Mouse (Mus musculus) kidney, adult 11 months (tissue): ENCODE data around the gene Cfap65.

Experiments
- DNase-seq: peaks from one replicate; pipeline ENCODE4 v3.0.0; 2022

Gene Cfap65

DNA sequence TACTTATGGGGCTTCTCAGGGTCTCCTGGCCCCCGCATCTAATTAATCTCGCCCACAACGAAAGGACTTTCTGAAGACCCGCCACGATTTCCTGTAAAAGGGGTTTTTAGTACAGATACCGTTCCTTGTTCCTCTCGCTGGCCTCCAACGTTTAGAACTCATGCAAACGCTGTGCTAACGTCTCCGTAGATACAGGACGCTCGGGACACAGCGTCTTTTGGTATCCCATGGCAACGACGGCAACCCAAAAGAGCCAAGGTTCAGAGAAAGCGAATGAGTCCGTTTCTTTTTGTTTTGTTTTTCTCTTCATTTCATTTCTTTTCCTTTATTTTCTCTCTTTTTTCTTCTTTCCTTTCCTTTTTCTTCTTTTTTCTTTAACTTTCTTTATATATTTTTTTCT, at the start of gene Cfap65:
Cfap65 (minus strand) TSS at position 198 of the 400 bp plus-strand sequence.
- peak; percentile 64 for DNase-seq

DNA sequence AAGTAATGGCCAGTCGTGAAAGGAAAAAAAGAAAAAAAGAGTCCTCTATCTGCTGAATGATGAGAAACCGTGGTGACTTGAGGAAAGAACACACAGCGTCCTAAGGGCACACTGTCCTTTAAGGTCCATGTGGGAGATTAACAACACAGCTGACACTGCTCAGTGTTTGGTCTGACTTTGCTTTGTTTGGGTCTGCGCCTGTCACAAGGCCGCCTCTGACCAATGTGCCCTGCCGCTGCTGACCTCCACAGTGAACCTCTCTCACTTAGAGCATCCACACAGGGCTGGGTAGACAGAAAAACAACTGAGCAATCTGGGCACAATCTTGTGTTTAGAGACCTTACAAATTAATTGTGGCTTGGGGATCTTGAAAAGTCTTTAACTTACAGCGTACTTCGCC, 41.6 kb upstream of the Cfap65 start:
- DNase-seq, result no peak

DNA sequence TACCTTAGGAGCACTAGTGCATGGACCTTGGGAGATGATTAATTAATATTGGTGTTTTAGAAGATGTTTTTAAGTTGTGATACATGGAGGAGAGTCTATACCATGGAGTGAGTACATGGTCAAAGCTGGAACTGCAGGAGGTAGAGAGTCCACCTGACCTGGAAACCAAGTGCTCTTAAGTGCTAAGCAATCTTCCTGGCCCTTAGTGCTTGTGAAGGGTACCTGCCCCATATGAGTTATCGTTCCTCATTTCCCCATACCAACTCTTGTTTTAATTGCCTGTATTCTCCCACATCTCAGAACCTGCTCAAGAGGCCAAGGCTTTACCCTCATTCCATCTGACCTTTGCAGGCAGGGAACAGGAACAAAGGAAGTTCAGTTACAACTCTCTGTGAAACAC, 40.5 kb upstream of the Cfap65 start:
- DNase-seq, result no peak

DNA sequence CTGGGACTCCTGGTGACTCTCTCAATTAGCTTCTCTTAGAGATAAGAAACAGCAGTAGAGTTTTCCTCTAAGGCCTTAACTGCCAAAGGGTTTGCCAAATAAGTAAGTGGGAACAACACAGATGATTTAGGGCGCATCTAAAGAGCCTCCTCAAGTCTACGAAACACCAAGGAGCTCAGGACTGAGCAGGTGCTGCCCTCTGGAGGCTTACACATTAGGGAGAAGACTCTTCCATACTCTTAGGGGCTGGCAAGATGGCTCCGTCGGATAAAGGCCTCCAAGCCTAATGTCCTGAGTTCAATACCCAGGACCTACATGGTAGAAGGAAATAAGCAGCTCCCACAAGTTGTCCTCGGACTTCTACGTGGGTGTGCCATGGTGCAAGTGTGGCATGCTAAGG, 38.2 kb upstream of the Cfap65 start:
- DNase-seq, result no peak

DNA sequence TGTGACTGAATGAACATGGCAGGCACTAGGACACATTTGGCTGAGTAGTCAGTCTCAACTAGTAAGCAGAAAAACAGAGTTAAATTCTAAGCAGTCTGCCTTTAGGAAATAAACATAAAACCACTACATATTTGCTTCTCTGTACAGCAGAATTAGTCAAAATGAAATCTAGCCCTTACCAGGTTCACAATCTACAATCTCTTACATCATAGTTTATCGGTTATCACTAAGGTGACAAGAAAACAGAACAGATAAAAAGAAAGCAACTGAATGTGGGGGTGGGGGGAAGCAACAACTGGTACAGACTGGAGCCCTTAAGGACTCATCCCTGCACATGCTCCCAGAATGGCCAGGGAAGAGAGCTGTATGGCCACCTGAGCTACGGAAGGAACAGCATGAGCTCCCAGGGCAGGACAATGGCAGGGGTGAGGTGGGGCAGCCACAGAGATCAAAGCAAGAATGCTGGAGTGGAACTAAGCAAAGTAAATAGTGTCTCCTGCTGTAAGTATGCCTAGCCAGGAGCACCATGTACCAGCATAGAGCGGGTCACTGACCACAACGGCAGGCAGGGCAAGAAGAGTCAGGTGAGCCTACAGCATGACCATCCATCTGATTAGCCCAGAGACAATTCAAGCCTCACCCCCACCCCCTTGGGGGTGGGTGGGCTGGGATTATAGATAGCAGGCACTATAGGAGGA, 36.1 kb upstream of the Cfap65 start:
- peak; percentile 53 for DNase-seq

DNA sequence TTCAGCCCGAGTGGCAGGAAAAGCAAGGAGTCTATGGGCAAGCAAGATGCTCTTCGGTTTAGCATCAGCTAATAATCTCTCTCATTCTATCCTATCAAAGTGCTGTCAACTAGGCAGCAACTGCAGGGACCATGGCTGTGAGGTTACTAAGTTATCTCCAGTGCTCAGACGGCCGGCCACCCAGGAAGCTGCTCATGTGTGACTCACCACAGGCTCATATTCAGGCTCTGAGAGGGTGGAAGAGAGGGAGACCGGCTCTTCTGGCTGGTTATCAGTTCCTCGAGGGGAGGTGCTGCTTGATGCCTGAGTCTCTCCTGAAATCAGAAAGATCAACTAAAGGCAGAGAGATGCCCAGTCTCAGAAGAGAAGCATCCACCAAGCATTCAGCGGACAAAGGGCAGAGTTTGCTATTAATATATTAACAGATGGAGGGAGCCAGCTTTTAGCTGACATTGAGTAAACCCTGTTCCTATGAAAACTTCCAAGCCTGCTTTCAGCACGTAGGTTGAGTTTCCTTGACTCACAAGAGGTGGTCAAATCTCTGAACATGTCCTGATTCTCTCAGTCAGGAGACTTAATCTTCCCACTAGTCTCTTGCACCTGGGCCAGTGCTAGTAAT, 32.7 kb upstream of the Cfap65 start:
- peak; percentile 36 for DNase-seq

DNA sequence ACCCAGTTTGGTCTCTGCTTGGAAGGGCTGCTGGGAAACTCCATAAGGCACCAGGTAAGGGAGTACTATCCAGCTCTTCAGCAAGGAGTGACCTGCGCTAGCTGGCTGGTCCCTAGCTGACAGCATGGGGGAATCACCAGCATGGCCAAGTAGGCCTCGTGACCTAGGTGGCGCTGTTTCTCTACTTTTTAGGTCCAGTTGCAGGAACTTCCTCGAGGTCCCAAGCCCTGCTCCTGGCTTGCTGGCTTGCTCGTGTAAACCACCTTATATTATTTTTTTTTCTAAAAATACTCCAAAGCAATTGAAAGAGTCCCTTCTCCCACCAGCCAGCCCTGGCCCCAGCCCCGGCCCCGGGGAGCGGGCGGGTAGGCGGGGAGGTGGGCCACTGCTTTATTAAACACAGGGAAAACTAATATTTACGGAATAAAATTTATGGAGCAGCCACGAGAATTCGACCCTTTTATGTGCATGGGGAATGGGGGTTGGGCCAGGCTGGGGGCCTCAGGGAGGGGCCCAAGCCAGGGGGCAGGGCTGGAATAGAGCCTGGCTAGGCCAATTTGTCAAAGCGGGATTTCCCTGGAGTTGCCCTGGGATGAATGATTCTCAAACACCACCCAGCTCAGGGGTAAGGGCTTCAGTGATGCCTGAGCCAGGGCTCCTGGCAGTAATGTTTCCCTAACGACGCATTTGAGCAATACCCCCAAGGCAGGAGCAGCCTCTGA, 29.3 kb upstream of the Cfap65 start:
- peak; percentile 80 for DNase-seq

DNA sequence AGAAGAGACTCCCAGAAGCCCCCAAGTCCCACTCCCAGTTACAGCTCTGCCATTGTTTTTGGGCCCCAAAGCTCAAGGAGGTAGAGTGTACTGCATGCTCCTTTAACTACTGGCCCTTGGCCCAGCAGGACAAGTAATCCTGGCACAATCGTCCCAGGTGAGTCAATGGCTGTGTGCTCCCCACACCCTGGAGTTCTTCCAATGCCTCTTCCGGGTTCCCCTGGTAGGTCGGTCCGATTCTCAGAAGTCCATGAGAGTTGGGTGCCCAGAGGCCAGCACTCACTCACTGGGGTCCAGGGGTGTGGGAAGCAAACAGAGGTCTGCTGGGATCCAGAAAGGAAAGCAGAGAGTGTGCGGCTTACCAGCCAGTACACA, 27.4 kb upstream of the Cfap65 start:
- DNase-seq, result peak; percentile 23

DNA sequence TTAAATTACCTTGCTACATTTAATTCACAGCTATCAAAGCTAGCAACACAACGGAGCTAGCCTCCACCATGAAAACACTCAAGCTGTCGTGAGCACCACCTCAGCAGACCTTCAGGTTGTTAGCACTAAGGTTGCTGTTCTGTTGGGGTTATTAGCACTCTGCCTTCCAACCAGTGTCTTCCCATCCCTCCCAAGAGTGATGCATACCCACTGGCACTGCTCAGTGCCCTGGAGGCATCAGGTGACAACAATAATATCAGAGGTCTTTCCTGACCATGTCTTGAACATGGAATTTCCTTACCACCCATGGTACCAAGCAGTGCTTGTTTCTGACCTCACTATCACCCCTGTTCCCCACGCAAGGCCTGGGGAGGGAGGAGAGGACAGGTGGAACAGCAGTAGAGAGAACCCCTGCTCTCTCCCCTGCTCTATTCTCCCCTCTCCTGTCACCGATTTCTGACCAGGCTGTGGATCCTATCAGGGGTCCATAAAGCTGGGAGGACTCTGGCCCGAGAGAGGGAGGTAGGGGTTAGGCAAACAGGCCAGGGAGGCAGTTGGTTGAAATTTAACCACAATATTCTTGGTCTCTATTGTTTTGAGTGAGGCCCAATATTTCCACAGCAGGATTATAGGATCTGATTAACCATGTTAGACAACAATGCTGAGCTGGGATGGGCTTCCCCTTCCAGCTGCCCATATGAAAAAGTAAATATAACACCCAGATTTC, 26.9 kb upstream of the Cfap65 start:
- no peak for DNase-seq

DNA sequence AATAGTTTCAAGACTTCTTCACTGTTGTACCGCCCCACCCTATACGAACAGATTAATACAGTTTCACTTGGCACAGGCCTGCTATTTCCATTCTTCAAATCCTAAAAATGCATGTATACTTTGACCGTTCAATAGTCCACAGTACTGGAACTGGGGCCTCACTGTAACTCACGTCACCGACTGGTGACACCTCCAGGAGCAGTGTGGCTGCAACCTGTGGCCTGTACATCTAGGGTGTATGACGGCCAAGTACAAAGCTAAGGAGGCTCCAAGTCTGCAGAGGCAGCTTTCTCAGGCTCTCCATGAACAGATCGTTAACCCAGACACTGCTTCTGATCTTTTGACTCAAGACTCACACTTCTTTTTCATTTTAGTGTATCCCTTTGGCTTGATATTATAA, 26.3 kb upstream of the Cfap65 start:
- no peak for DNase-seq

DNA sequence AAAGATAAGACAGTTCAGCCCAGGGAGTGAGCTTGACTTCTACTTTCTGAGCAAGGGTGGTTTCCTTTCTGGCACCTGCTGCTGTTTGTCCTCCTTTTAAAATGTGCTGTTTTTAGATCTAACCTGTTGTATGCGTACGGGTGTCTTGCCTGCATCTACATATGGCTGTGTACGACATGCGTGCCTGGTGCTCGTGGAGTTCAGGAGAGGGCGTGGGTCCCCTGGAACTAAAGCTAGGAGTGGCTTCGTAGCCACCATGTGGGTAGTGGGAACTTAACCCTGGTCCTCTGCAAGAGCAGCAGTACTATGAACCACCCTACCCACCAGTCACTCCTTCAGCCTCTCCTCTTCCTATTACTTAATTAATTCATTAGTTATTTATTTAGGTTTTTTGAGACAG, 24.7 kb upstream of the Cfap65 start:
- DNase-seq, result no peak

DNA sequence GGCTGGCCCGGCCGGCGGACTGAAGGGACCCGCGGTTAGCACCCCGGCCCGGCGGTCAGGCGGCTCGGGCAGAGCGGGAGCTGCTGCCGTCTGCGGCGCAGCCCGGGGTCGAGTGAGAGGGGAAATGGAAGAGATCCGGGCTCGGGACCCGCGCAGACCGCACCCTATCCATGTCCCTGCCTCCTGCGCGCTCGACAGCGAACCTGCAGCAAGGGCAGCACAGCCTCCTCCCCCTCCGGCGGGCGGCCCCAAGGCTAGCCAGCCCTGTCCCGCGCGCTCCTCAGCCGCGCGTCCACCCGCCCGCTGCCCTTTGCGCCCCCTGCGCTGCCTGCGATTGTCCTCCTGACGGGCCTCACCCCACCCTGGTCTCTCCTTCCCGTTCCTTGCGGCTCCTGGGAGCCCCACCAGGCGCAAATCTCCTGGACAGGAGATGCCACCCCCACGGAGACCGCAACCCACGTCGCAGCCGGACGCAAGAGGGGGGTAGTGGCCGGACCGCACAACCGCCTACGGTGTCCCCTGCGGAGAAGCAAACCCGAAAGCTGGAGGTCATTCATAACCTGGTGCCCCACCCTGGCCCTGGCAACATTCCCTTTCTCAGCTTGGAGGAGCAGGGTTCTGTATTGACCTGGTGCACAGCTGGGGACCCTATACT, 16.3 kb upstream of the Cfap65 start, which contains the start of gene Ihh:
Ihh (minus strand) TSS at position 117 of the 655 bp plus-strand sequence.
- peak; percentile 72 for DNase-seq

DNA sequence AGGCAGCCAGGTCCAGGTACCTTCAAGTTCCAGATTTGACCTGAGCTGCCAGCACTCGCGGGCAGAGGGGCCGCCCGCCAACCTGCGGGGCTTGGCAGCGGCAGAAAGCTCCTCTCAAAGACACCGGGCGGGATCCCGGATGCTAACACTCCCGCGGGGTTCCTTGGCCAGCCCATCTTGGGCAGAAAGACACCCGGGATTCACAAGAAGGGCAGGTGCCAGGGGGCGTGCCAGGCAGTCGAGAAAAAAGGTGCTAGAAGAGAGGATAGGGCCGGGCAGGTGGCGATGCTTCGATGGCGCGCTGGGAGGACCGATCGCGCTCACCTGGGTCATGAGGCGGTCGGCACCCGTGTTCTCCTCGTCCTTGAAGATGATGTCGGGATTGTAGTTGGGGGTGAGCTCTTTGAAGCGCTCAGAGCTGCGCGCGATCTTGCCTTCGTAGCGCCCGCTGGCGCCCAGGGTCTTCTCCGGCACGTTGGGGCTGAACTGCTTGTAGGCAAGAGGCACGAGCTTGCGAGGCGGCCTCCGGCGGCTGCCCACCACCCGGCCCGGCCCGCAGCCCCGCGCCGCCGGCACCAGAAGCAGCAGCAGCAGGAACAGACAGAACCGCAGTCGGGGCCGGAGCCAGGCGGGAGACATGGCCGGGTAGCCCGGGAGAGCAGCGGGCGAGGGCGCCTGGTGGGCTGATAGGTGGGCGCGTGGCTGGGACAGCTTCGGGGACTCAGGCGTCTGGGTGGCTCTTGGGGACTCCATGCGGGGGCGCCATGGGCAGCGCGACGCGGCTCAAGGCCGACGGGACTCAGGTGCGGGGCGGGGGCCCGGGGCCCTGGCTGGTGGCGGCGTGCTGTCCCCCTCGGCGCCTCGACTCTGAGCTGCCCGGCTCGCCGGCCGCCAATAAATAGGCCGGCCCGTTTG, 15.4 kb upstream of the Cfap65 start:
- peak; percentile 41 for DNase-seq

DNA sequence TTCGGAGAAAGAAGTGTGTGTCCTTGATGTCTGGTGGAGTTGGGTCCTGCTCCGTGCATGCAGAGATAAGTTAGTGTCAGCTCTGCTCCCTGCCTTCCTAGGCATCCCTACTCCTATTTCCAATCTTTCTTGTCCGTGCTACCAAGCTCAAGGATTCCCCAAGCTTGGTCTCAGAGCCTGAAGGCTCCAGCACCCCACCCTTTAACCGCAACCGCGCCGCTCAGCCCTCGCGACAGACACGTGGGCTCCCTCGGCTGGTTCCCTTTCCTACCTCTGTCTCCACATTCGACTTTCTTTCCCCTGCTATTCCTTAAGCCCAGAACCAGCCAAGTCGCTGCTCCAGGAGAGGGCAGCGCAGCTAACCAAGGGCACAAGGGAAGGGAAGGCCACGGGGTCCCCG, 14.7 kb upstream of the Cfap65 start:
- DNase-seq, result no peak

DNA sequence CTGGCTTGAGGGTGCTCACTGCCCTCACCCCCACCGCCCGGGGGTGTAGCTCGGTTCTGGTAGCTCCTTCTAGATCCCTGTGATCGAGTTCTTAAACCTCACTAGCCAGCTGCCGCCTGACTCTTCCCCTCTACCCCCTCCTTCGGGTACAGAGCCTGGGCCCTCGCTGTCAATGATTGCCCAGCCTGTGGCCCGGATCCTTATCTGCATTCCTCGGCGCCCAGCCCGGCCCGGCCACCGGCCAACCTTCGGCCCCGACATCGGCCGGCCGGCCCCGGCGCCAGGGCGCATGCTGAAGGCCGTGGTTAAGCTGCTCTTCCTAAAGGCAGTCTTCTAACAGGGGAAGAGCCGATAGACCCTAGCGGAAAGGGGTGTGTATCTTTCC, 14.3 kb upstream of the Cfap65 start:
- DNase-seq, result peak; percentile 91

DNA sequence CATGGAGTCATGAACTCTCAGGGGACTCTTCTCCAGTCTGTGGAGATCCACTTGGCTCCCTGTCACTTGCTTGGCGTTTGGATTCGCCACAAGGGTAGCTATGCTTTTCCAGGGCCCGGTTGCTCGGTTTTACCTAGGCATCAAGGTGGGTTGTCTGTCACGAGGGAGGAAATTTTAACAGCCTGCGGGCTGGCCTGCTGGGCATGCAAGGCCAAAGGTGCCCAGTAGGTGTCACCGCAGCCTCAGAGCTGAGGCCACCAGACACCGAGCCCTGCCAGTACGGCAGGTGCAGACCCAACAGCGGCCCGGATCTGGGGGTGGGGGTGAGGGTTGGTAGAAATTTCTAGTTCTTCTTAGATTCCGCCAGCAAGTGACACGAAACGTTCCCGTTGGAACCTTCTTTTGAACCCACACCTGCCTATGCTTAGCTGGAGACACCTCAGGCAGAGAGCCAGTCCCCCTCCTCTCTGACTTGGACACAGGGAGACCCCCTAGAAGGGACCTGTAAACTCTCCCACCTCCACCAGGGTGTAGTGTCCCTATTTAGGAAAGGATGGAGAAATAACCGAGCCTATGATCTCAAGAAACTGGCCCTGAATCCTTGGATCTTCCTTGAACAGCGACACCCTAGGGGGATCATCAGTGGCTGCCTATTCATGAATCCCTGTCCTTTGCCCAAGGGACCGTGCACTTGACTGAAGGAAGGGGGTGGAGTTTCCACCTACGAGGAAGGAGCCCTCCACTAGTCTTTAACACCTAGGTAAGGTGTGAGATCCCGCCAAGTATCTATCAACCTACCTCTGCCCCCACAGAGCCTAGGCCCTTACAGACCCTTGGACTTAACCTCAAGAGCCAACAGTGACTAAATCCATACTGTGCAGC, 13.6 kb upstream of the Cfap65 start:
- peak; percentile 73 for DNase-seq

DNA sequence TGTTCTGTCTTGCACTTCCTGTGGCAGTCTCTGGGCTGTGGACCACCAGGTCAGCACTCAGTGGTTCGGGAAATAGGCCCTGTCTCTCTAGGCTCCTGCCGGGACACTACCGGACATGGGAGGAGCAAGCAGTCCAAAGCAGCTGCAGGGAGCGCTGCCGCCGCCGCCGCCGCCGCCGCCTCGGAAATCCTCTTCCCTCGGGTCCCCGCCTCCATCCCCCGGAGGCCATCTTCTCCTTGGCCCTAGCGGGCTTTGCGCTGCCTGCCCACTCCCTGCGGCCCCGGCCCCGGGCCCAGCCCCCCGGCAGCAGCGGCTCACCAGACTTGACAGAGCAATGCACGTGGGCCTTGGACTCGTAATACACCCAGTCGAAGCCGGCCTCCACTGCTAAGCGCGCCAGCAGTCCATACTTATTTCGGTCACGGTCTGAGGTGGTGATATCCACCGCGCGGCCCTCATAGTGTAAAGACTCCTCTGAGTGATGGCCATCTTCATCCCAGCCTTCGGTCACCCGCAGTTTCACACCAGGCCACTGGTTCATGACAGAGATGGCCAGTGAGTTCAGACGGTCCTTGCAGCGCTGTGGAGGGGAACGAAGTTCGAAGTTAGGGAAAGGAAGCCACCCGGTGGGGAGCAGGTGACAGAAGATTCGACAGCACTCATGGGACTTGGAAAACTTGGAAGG, 12.7 kb upstream of the Cfap65 start:
- DNase-seq, result peak; percentile 26

DNA sequence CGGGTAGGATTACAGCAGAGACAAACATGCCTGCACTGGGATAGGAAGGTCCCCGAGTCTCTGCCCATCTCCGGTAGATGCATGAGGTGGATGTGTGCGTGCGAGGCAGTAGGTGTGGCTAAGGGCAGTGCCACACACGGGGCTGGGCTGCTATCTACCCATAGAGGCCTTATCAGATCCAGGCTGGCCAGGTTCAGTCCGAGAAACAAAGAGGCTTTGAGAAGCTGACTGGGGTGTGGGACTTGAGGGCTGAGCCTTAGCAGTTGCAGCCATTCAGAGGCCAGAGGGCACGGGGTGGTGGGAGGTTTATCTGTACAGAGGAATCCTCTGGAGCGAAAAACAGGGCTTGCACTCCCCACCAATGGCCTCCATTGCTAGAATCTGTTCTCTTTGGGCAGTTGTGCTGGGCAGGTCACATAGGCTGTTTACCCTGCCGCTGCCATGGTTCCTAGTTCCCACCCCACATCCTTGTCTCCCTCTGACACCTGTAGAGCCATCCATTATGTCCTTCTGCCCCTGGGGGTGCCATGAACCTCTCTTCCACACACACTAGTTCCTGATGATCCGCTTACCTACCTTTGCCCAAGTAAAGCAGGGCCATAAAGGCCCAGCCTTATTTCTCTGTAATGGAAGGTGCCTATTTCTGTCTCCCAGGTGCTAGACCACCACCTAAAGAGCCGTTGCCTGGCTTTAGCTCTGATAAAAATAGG, 6.4 kb upstream of the Cfap65 start:
- DNase-seq, result no peak

DNA sequence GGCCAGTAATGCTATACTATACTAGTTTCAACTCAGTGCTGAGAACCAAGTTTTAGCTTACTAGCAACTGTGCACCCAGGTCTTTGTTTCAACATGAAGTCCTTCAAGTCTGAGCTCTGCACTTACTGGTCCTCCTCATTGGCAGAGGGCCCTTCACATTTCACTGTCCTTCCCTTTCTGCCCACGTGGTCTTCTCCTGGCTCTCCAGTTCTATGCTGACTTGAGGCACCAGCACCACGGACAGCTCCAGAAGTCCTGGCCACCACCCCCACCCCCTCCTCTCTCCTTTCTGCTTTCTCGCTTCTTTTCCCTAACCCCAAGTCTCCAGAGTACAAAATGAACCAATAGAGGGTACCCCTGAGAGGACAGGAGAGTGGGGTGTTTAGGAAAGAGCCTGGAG, 4.4 kb upstream of the Cfap65 start:
- DNase-seq, result no peak
